Mouse (Mus musculus): ENCODE measurements at regions not wholly inside any gene's neighbourhood (a gene's known extent, or its start where the extent isn't known, plus 50 kb on each side); places are given as distances from the start of the nearest gene placed in this dataset.

DNA sequence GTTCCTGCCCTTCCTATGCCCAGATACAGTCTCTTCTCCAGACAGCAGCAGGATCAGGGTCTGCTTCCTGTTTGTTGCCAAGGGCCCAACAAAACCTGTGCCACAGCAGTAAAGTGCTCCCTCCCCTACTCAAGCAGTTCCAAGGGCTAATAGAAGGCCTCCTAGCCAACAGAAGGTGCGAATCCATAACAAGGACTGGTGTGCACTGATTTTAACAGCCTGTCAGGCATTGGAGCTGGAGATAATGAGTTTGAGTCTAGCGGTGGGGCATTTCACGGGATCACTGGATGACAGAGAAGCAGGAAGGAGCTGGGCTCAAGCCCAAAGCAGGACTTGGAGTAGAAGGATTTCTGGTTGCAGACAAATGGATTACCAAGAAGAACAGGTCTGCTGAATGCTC, 170.9 kb upstream of the Sox11 start:
- Histone ChIP-seq H3K36me3 (ENCODE audit: control insufficient read depth, insufficient read depth) (no peaks in the 10 kb centered on the region), H3K4me2 (ENCODE audit: low read depth, low read length) (no peak overlapping the region), H3K27ac (ENCODE audit: low read length) (no peak overlapping the region), H3K9me3 (replicated peaks; ENCODE audit: control insufficient read depth, low read length) (no peaks in the 10 kb centered on the region), H3K4me3 (ENCODE audit: low read length) (no peak overlapping the region), H3K4me1 (ENCODE audit: control insufficient read depth, insufficient read depth, low read length) (peaks cover under 1% of the 10 kb centered on the region), H3K27me3 (ENCODE audit: control insufficient read depth, insufficient read depth, low read length) (no peaks in the 10 kb centered on the region), H3K9ac (ENCODE audit: low read length) (no peak overlapping the region)
- ATAC-seq (replicated peaks; ENCODE audit: extremely low read depth, insufficient read depth, low FRiP score): no peak
- WGBS: 71% methylated on average over 3 of the region's 3 CpGs

DNA sequence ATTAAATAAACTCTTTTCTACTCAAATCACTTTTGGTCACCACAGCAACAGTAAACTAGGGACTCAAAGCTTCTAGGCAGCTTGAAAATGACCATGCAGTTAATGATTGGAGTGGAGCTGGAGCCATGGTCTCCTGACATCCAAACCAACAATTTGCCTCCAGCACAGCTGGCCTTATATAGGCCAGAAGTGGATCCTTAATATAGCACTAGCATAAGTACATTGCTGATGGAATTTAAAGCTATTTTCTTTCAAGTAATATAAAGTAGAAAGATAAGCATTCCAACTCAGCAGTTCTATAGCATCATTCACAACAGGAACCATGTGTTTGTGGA, 165.8 kb upstream of the Sox11 start:
- Histone ChIP-seq H3K9me3 (replicated peaks; ENCODE audit: control insufficient read depth, low read length) (no peaks in the 10 kb centered on the region), H3K4me3 (ENCODE audit: low read length) (no peak overlapping the region), H3K4me1 (ENCODE audit: control insufficient read depth, insufficient read depth, low read length) (peaks cover 5% of the 10 kb centered on the region), H3K4me2 (ENCODE audit: low read depth, low read length) (no peak overlapping the region), H3K36me3 (ENCODE audit: control insufficient read depth, insufficient read depth) (no peaks in the 10 kb centered on the region), H3K9ac (ENCODE audit: low read length) (no peak overlapping the region), H3K27me3 (ENCODE audit: control insufficient read depth, insufficient read depth, low read length) (no peaks in the 10 kb centered on the region), H3K27ac (ENCODE audit: low read length) (no peak overlapping the region)
- no peak for ATAC-seq (replicated peaks; ENCODE audit: extremely low read depth, insufficient read depth, low FRiP score)

- H3K4me1 ChIP-seq (ENCODE audit: control insufficient read depth, insufficient read depth, low read length): peaks cover 5% of the 10 kb centered on the region
- H3K9me3 ChIP-seq (replicated peaks; ENCODE audit: control insufficient read depth, low read length): no peaks in the 10 kb centered on the region
- ATAC-seq (replicated peaks; ENCODE audit: extremely low read depth, insufficient read depth, low FRiP score): no peak
- no peak overlapping the region for H3K9ac ChIP-seq (ENCODE audit: low read length)
- H3K4me2 ChIP-seq (ENCODE audit: low read depth, low read length): no peak overlapping the region
- no peak overlapping the region for H3K27ac ChIP-seq (ENCODE audit: low read length)
- 52% methylated on average over 5 of the region's 5 CpGs for WGBS
- H3K36me3 ChIP-seq (ENCODE audit: control insufficient read depth, insufficient read depth): no peaks in the 10 kb centered on the region
- H3K4me3 ChIP-seq (ENCODE audit: low read length): no peak overlapping the region
- no peaks in the 10 kb centered on the region for H3K27me3 ChIP-seq (ENCODE audit: control insufficient read depth, insufficient read depth, low read length)
These were observed 165.3 kb upstream of the Sox11 start for GRCm38 (mm10) chr12:27507523-27508225.

- no peak for ATAC-seq (replicated peaks; ENCODE audit: extremely low read depth, insufficient read depth, low FRiP score)
- Histone ChIP-seq H3K9me3 (replicated peaks; ENCODE audit: control insufficient read depth, low read length) (no peaks in the 10 kb centered on the region), H3K9ac (ENCODE audit: low read length) (no peak overlapping the region), H3K4me3 (ENCODE audit: low read length) (no peak overlapping the region), H3K27me3 (ENCODE audit: control insufficient read depth, insufficient read depth, low read length) (no peaks in the 10 kb centered on the region), H3K36me3 (ENCODE audit: control insufficient read depth, insufficient read depth) (no peaks in the 10 kb centered on the region), H3K4me2 (ENCODE audit: low read depth, low read length) (no peak overlapping the region), H3K27ac (ENCODE audit: low read length) (no peak overlapping the region), H3K4me1 (ENCODE audit: control insufficient read depth, insufficient read depth, low read length) (peaks cover 2% of the 10 kb centered on the region)
- 41% methylated on average over 6 of the region's 6 CpGs for WGBS
These were observed 160.5 kb upstream of the Sox11 start for GRCm38 (mm10) chr12:27502716-27503486.

DNA sequence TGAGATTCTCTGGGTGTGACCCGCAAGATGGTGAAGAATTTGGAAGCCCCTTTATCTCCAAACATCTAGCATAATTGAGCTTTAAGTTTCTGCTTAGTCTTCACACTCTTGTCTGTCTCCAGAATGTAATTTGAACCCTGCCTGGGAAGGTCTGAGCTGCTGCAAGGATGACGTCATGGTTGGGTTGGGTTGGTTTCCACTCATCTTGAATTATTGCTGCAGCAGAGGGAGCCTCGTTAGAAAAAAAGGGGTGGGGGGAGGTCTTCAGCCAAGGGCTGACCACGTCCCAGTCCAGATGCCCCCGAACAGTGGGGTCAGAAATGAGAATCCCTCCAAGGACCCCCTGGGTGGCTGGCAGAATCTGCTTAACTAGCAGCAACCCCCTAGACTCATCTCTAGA, 158.1 kb upstream of the Sox11 start:
- H3K9me3 ChIP-seq (replicated peaks; ENCODE audit: control insufficient read depth, low read length): no peaks in the 10 kb centered on the region
- ATAC-seq (replicated peaks; ENCODE audit: extremely low read depth, insufficient read depth, low FRiP score): no peak
- no peak overlapping the region for H3K4me2 ChIP-seq (ENCODE audit: low read depth, low read length)
- H3K27ac ChIP-seq (ENCODE audit: low read length): no peak overlapping the region
- no peak overlapping the region for H3K9ac ChIP-seq (ENCODE audit: low read length)
- H3K4me1 ChIP-seq (ENCODE audit: control insufficient read depth, insufficient read depth, low read length): no peaks in the 10 kb centered on the region
- H3K4me3 ChIP-seq (ENCODE audit: low read length): no peak overlapping the region
- WGBS: 26% methylated on average over 5 of the region's 5 CpGs
- no peaks in the 10 kb centered on the region for H3K36me3 ChIP-seq (ENCODE audit: control insufficient read depth, insufficient read depth)
- H3K27me3 ChIP-seq (ENCODE audit: control insufficient read depth, insufficient read depth, low read length): no peaks in the 10 kb centered on the region

GRCm38 (mm10) chr12:27499276-27499675, 156.9 kb upstream of the Sox11 start:
- no peaks in the 10 kb centered on the region for H3K9me3 ChIP-seq (replicated peaks; ENCODE audit: control insufficient read depth, low read length)
- no peaks in the 10 kb centered on the region for H3K4me1 ChIP-seq (ENCODE audit: control insufficient read depth, insufficient read depth, low read length)
- no peak overlapping the region for H3K9ac ChIP-seq (ENCODE audit: low read length)
- H3K4me2 ChIP-seq (ENCODE audit: low read depth, low read length): no peak overlapping the region
- ATAC-seq (replicated peaks; ENCODE audit: extremely low read depth, insufficient read depth, low FRiP score): no peak
- no peak overlapping the region for H3K4me3 ChIP-seq (ENCODE audit: low read length)
- 45% methylated on average over 2 of the region's 2 CpGs for WGBS
- H3K27me3 ChIP-seq (ENCODE audit: control insufficient read depth, insufficient read depth, low read length): no peaks in the 10 kb centered on the region
- H3K27ac ChIP-seq (ENCODE audit: low read length): no peak overlapping the region
- H3K36me3 ChIP-seq (ENCODE audit: control insufficient read depth, insufficient read depth): no peaks in the 10 kb centered on the region

DNA sequence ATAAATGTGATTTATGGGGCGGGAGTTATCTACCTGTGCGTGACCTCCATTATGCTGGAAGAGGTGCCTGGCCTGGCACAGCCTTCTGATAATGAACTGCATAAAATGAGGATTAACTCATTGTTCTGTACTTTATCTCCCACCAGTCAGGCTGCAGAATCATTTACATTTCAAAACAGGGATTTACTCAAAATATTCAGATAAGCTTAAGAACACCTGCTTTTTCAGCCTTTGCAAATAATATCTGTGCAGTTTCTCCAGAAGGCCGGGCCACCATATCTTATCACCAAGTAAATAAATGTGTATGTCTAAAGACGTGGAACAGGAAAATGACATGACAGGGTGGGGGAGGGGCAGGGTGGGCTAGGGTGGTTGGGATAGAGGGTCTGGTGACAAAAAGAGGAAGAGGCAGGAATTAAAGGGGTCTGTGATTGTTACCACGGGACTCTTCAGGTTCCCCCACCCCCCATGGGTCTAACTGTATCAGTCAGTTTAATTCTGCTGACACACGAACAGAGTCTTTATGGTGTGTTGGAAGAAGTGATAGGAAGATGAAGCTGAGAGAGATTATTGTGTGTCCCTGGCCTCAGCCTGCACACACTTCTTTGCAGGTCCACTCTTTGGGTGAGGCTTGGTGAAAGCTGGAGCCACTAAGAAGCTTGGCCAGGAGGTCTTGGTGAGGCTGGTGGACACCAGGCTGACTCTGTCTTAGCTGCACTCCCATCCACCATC, 154.6 kb upstream of the Sox11 start:
- WGBS: 49% methylated on average over 6 of the region's 6 CpGs
- Histone ChIP-seq H3K36me3 (ENCODE audit: control insufficient read depth, insufficient read depth) (no peaks in the 10 kb centered on the region), H3K4me1 (ENCODE audit: control insufficient read depth, insufficient read depth, low read length) (peaks cover 5% of the 10 kb centered on the region; the same call in 1 of the 2 replicates), H3K9ac (ENCODE audit: low read length) (no peak overlapping the region), H3K4me2 (ENCODE audit: low read depth, low read length) (no peak overlapping the region), H3K27me3 (ENCODE audit: control insufficient read depth, insufficient read depth, low read length) (no peaks in the 10 kb centered on the region), H3K4me3 (ENCODE audit: low read length) (no peak overlapping the region), H3K27ac (ENCODE audit: low read length) (no peak overlapping the region), H3K9me3 (replicated peaks; ENCODE audit: control insufficient read depth, low read length) (no peaks in the 10 kb centered on the region)
- no peak for ATAC-seq (replicated peaks; ENCODE audit: extremely low read depth, insufficient read depth, low FRiP score)

GRCm38 (mm10) chr12:27492270-27492669, 149.9 kb upstream of the Sox11 start:
- no peaks in the 10 kb centered on the region for H3K9me3 ChIP-seq (replicated peaks; ENCODE audit: control insufficient read depth, low read length)
- H3K27me3 ChIP-seq (ENCODE audit: control insufficient read depth, insufficient read depth, low read length): no peaks in the 10 kb centered on the region
- no peaks in the 10 kb centered on the region for H3K36me3 ChIP-seq (ENCODE audit: control insufficient read depth, insufficient read depth)
- ATAC-seq (replicated peaks; ENCODE audit: extremely low read depth, insufficient read depth, low FRiP score): no peak
- 11% methylated on average over 2 of the region's 2 CpGs for WGBS
- no peak overlapping the region for H3K4me3 ChIP-seq (ENCODE audit: low read length)
- peaks cover 5% of the 10 kb centered on the region; the same call in 1 of the 2 replicates for H3K4me1 ChIP-seq (ENCODE audit: control insufficient read depth, insufficient read depth, low read length)
- no peak overlapping the region for H3K4me2 ChIP-seq (ENCODE audit: low read depth, low read length)
- H3K9ac ChIP-seq (ENCODE audit: low read length): no peak overlapping the region
- no peak overlapping the region for H3K27ac ChIP-seq (ENCODE audit: low read length)

DNA sequence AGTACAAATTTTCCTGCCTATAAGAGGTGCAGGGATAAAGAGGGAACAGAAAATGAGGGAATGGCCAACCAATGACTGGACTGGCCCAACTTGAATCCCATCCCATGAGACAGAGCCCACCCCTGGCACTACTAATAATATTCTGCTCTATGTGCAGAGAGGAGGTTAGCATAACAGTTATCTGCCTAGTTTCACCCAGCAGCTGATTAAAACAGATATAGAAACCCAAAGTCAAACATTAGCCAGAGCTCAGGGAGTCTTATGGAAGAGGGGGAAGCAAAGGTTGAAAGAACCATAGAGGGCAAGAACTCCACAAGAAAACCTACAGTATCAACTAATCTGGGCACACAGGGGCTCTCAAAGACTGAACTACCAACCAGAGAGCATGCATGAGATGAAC, 138.9 kb upstream of the Sox11 start:
- Histone ChIP-seq H3K27me3 (ENCODE audit: control insufficient read depth, insufficient read depth, low read length) (no peaks in the 10 kb centered on the region; the same call in 1 of the 2 replicates), H3K4me1 (ENCODE audit: control insufficient read depth, insufficient read depth, low read length) (no peaks in the 10 kb centered on the region), H3K4me3 (ENCODE audit: low read length) (no peak overlapping the region), H3K4me2 (ENCODE audit: low read depth, low read length) (no peak overlapping the region), H3K36me3 (ENCODE audit: control insufficient read depth, insufficient read depth) (no peaks in the 10 kb centered on the region), H3K9ac (ENCODE audit: low read length) (no peak overlapping the region), H3K27ac (ENCODE audit: low read length) (no peak overlapping the region), H3K9me3 (replicated peaks; ENCODE audit: control insufficient read depth, low read length) (no peaks in the 10 kb centered on the region)
- ATAC-seq (replicated peaks; ENCODE audit: extremely low read depth, insufficient read depth, low FRiP score): no peak

Measured in heart, embryonic 16.5 days (tissue).